Mouse (Mus musculus) hindbrain, postnatal 0 days (tissue): ENCODE data around the gene Tns3. TPM values are rescaled to one million over a fixed set of nuclear protein-coding genes. Genes with fewer than 3 reads are reported as not detected.

Experiments
- ATAC-seq: fragments of 200-750 bp; cut with Nextera tagmentation; 2 replicates; pipeline ENCODE4 v1.8.0; 2017; ENCODE audit warnings: mild to moderate bottlenecking, moderate TSS enrichment, moderate library complexity
- DNase-seq: peaks from one replicate; pipeline ENCODE4 v3.0.0-alpha.2; 2015; ENCODE audit warnings: low spot score
- H3K27ac ChIP-seq: fragments of 300-500 bp; sonication (generic); 2 replicates; pipeline ENCODE4 v1.5.1; 2014; ENCODE audit warnings: mild to moderate bottlenecking
- H3K27me3 ChIP-seq: fragments of 300-500 bp; sonication (generic); 2 replicates; pipeline ENCODE4 v1.6.1; 2014; ENCODE audit warnings: low read length, mixed read lengths; ENCODE audit not compliant: insufficient read depth
- H3K36me3 ChIP-seq: fragments of 300-500 bp; sonication (generic); 2 replicates; pipeline ENCODE4 v1.6.1; 2014; ENCODE audit warnings: low read length, mixed read lengths; ENCODE audit not compliant: insufficient read depth
- H3K4me1 ChIP-seq: fragments of 300-500 bp; sonication (generic); 2 replicates; pipeline ENCODE4 v1.6.1; 2014; ENCODE audit warnings: antibody characterized with exemption, low read length, mixed read lengths; ENCODE audit not compliant: insufficient read depth
- H3K4me2 ChIP-seq: fragments of 300-500 bp; sonication (generic); 2 replicates; pipeline ENCODE4 v1.6.1; 2014; ENCODE audit warnings: low read depth, mild to moderate bottlenecking, low read length, moderate library complexity, mixed read lengths
- H3K4me3 ChIP-seq: fragments of 300-500 bp; sonication (generic); 2 replicates; pipeline ENCODE4 v1.5.1; 2014; ENCODE audit warnings: low read length
- H3K9ac ChIP-seq: fragments of 300-500 bp; sonication (generic); replicated peaks from 2 replicates; pipeline ENCODE4 v1.6.1; 2014; ENCODE audit warnings: mild to moderate bottlenecking, low read length, moderate library complexity, mixed read lengths
- H3K9me3 ChIP-seq: fragments of 300-500 bp; sonication (generic); 2 replicates; pipeline ENCODE4 v1.6.1; 2016; ENCODE audit warnings: low read length, mixed read lengths
- CTCF ChIP-seq: IDR thresholded peaks from 2 replicates; pipeline ENCODE4 v1.5.1; 2016; ENCODE audit warnings: antibody characterized with exemption, control low read depth, low read depth
- WGBS: fragments of 180-500 bp; shearing (Covaris S2); extraction: QIAGEN DNeasy Blood & Tissue Kit; methylation state at CpG from one replicate; pipeline ENCODE4 v1.1.7; 2014; 5-methylcytosine and 5-hydroxymethylcytosine counted together
- polyA plus RNA-seq: library from polyadenylated mRNA; unstranded; fragments of >200 nt; fragmentation: Nextera tagmentation; extraction: Ambion mirVana; gene quantifications from 2 replicates; pipeline ENCODE4 v1.2.1, GENCODE M21; 2015
- total RNA-seq: library from RNA; depleted of rRNA; stranded (reverse); fragments of >200 nt; gene quantifications from 2 replicates; pipeline ENCODE4 v1.2.3, GENCODE M21; 2014

Tns3 gene
- total and polyA plus RNA-seq, 2 experiments from 2014 or later: 8.2 to 63.6 TPM

DNA sequence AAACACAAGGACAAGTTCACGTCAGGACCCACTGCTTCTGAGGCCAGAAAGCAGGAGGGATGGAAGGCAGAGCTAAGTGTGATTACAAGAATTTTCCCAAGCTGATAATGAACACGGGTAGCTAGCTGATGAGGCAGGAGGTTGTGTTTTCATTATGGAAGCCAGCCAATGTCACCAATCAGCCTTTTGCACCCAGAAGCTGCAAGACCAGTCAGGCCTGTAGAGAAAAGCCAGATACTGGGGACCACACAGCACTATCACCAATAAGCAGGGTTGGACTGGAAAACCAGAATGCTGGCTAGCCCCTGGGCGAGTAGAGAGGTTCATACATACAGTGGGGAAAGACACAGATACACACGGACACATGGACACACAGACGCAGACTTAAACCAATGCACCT is 73.1 kb downstream of the Tns3 start:
- H3K4me2 ChIP-seq: no peak overlapping the region
- DNase-seq: no peak
- ATAC-seq: no peak
- no peaks in the 10 kb centered on the region for H3K4me1 ChIP-seq
- no peaks in the 10 kb centered on the region for H3K27me3 ChIP-seq
- WGBS: 83% methylated on average over 5 of the region's 5 CpGs
- H3K9ac ChIP-seq: no peak overlapping the region
- H3K27ac ChIP-seq: no peak overlapping the region
- no peak overlapping the region for H3K4me3 ChIP-seq
- H3K9me3 ChIP-seq: no peaks in the 10 kb centered on the region
- TF ChIP-seq CTCF: no peak
- no peaks in the 10 kb centered on the region for H3K36me3 ChIP-seq

DNA sequence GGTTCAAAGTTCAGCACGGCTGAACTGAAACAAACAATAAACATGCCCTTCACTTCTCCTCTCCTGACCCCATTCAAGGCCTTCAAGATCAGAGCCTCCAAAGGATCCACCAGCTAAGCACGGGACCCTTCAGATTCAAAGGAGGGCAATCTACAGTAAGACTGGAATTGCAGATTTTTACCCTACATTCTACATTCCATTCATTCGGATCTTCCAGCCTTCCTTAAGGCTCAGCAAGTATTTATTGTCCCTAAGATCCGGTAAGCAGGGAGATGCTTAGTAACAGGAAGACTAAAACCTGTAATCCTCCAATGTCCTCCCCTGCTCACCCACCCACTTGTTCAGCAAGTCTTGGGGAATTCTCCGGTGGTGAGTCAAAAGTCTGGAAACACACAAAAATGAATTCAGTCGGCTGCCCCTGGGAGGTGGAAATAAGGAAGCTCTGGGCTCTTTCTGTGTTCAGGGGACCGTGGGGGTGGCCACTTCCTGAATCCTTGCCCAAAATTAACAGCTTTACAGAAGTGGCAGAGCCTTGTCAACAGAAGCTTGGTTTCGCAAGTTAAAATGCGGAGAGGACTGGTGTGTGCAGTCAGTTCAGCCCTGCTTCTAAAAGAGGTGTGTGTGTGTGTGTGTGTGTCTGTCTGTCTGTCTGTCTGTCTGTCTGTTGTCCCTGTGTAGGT is 75.0 kb downstream of the Tns3 start:
- no peak overlapping the region for H3K4me2 ChIP-seq
- WGBS: 66% methylated on average over 9 of the region's 9 CpGs
- no peak overlapping the region for H3K27ac ChIP-seq
- H3K27me3 ChIP-seq: no peaks in the 10 kb centered on the region
- H3K4me3 ChIP-seq: no peak overlapping the region
- no peaks in the 10 kb centered on the region for H3K36me3 ChIP-seq
- no peaks in the 10 kb centered on the region for H3K9me3 ChIP-seq
- H3K4me1 ChIP-seq: 0 out of 2 replicates have a peak, but pooled peaks cover 5% of the 10 kb centered on the region
- peak; percentile 17 for DNase-seq
- no peak for TF ChIP-seq CTCF
- ATAC-seq: no peak
- no peak overlapping the region for H3K9ac ChIP-seq

DNA sequence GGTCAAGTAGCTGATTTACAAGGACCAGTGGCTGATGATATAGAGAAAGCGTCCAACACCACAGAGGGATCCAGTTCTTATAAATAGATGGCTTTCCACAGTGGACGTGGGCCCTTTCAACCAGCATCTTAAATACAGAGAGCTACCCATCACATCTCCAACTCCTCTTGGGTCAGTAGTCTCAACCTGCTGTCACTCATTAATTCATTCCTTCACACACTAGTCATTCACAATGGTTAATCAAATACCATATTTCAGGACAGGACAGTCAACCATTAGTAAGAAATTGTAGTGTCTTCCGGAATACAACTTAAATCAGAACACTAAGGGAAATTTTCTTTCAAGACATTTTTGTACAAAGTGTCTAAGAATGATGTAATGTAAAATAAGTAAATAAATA is 76.4 kb downstream of the Tns3 start:
- H3K36me3 ChIP-seq: no peaks in the 10 kb centered on the region
- H3K9ac ChIP-seq: no peak overlapping the region
- ATAC-seq (no peak), DNase-seq (no peak)
- H3K4me3 ChIP-seq: no peak overlapping the region
- H3K9me3 ChIP-seq: no peaks in the 10 kb centered on the region
- 0 out of 2 replicates have a peak, but pooled peaks cover 5% of the 10 kb centered on the region for H3K4me1 ChIP-seq
- no peak overlapping the region for H3K4me2 ChIP-seq
- no peak overlapping the region for H3K27ac ChIP-seq
- WGBS: 90% methylated on average over 3 of the region's 3 CpGs
- TF ChIP-seq CTCF: no peak
- no peaks in the 10 kb centered on the region for H3K27me3 ChIP-seq

DNA sequence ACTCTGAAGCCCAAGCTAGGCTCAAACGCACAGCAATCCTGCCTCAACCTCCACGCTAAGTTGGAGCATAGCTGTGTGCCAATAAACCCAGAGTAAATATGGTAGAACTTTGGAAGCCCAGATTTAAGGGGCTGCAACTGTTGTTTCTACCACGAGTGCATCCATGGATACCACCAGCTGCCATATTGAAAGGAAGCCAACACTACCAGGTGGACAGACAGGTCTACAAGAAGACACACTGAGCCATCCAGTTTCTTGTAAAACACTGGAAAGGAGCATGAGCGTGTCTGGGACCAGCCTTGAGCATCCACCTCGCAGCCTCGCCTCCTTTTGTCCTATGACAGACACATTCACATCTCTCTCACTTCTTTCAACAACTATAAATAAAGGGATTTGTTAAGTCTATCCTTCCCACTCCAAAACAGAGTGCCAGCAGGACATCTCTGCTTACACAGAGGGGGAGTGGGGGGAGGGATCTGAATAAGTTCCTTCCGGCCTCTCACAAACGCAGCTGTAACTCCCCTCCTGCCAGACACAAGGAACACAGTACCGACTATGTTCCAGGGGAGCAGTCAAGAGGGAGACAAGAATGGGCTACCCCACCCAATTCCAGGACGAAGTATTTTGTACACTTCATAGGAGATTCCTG is 77.2 kb downstream of the Tns3 start:
- H3K9me3 ChIP-seq: no peaks in the 10 kb centered on the region
- H3K27ac ChIP-seq: no peak overlapping the region
- H3K4me2 ChIP-seq: no peak overlapping the region
- no peaks in the 10 kb centered on the region for H3K36me3 ChIP-seq
- no peak overlapping the region for H3K9ac ChIP-seq
- 37% methylated on average over 10 of the region's 10 CpGs for WGBS
- no peak overlapping the region for H3K4me3 ChIP-seq
- ATAC-seq (peak; percentile 55; the same call in 1 of the 2 replicates), DNase-seq (peak; percentile 23)
- H3K27me3 ChIP-seq: no peaks in the 10 kb centered on the region
- TF ChIP-seq CTCF: no peak
- 0 out of 2 replicates have a peak, but pooled peaks cover 5% of the 10 kb centered on the region for H3K4me1 ChIP-seq

DNA sequence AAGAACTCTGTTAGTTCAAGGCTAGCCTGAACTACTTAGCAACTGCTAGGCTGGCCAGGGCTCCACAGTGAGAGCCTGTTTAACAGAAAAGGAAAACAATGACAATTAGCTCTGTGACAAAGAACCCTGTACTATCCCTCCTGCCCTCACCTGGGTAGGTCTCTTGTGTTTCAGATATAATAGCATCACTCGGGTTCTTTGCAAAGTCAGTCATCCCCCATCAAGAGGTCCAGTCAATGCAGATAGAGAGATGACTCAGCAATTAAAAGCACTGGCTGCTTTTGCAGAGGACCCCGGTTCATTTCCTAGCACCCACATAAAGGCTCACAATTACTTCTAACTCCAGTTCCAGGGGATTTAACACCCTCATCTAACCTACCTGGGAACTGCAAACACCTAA is 78.0 kb downstream of the Tns3 start:
- H3K4me3 ChIP-seq: no peak overlapping the region
- H3K4me1 ChIP-seq: 0 out of 2 replicates have a peak, but pooled peaks cover 5% of the 10 kb centered on the region
- 71% methylated on average over 2 of the region's 2 CpGs for WGBS
- no peak overlapping the region for H3K27ac ChIP-seq
- no peak for TF ChIP-seq CTCF
- no peaks in the 10 kb centered on the region for H3K36me3 ChIP-seq
- no peaks in the 10 kb centered on the region for H3K9me3 ChIP-seq
- no peak overlapping the region for H3K9ac ChIP-seq
- ATAC-seq (no peak), DNase-seq (no peak)
- H3K27me3 ChIP-seq: no peaks in the 10 kb centered on the region
- no peak overlapping the region for H3K4me2 ChIP-seq

DNA sequence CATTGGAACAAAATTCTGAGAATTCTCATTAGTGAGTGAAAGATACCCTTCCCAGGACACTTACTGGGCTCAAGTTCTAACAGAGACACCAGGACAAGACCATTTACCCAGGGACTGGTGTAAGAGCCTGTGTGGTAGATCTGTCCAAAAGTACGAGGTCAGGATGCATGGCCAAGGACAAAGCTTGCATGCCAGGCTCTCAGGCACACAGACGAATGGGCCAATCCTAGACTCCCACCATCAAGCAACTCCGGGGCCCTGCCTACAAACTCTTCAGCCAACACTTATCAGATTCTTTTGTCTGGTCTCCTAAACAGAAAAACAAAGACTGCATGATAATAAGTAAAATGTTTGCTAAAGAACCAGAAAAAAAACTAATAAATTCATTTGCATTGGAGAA is 78.6 kb downstream of the Tns3 start:
- Histone ChIP-seq H3K36me3 (no peaks in the 10 kb centered on the region), H3K27ac (no peak overlapping the region), H3K4me3 (no peak overlapping the region), H3K9me3 (no peaks in the 10 kb centered on the region), H3K9ac (no peak overlapping the region), H3K4me2 (no peak overlapping the region), H3K27me3 (no peaks in the 10 kb centered on the region), H3K4me1 (0 out of 2 replicates have a peak, but pooled peaks cover 5% of the 10 kb centered on the region)
- ATAC-seq: no peak
- TF ChIP-seq CTCF: no peak
- WGBS: 71% methylated on average over 3 of the region's 3 CpGs
- DNase-seq: no peak

DNA sequence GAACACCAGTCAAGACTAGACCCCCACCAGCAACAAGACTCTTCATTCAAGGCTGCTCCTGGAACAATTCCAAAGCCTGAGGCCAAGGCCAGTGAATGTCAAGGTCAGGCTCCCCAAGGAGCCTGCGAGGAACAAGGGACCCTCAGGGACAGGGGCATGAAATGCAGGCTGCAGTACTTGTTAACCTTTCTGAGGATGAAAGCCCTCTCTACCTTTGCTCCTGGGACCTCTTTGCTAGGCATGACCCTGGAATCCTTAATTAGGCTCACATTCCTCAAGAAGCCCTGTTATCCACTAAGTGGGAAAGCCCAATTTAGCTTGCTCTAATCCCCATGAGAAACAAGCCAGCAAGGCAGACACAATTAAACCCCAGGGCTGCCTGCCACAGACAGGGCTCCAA is 79.4 kb downstream of the Tns3 start:
- no peak for TF ChIP-seq CTCF
- DNase-seq (no peak), ATAC-seq (no peak)
- H3K4me1 ChIP-seq: 0 out of 2 replicates have a peak, but pooled peaks cover 5% of the 10 kb centered on the region
- no peak overlapping the region for H3K4me3 ChIP-seq
- H3K9me3 ChIP-seq: no peaks in the 10 kb centered on the region
- H3K27ac ChIP-seq: no peak overlapping the region
- H3K27me3 ChIP-seq: no peaks in the 10 kb centered on the region
- no peak overlapping the region for H3K9ac ChIP-seq
- H3K4me2 ChIP-seq: no peak overlapping the region
- 39% methylated on average over 1 of the region's 1 CpGs for WGBS
- no peaks in the 10 kb centered on the region for H3K36me3 ChIP-seq
